Mouse (Mus musculus): ENCODE data around the gene Aldh3a2.

The Aldh3a2 gene

GRCm38 (mm10) chr11:61271612-61272011, 4.3 kb upstream of the Aldh3a2 start:
- DNase-seq, result no peak

GRCm38 (mm10) chr11:61270406-61270805, 3.1 kb upstream of the Aldh3a2 start:
- DNase-seq, result no peak

- no peak for DNase-seq
These were observed 1.5 kb upstream of the Aldh3a2 start for GRCm38 (mm10) chr11:61268626-61269349.

- no peak for DNase-seq
These were observed 3.4 kb downstream of the Aldh3a2 start for GRCm38 (mm10) chr11:61263841-61264240.

- DNase-seq, result no peak
These were observed 4.7 kb downstream of the Aldh3a2 start for GRCm38 (mm10) chr11:61262516-61262915.

GRCm38 (mm10) chr11:61259106-61259505, 8.2 kb downstream of the Aldh3a2 start:
- DNase-seq, result no peak

GRCm38 (mm10) chr11:61252807-61253206, 14.5 kb downstream of the Aldh3a2 start:
- no peak for DNase-seq

- no peak for DNase-seq
These were observed 15.5 kb downstream of the Aldh3a2 start for GRCm38 (mm10) chr11:61251741-61252140.

GRCm38 (mm10) chr11:61244406-61244805, 22.9 kb downstream of the Aldh3a2 start:
- DNase-seq, result no peak

GRCm38 (mm10) chr11:61236015-61236414, 31.2 kb downstream of the Aldh3a2 start:
- DNase-seq, result no peak

GRCm38 (mm10) chr11:61234174-61234573, 33.1 kb downstream of the Aldh3a2 start:
- no peak for DNase-seq

- peak; percentile 68 for DNase-seq
These were observed 35.9 kb downstream of the Aldh3a2 start for GRCm38 (mm10) chr11:61231329-61231728.

GRCm38 (mm10) chr11:61228406-61228805, 38.9 kb downstream of the Aldh3a2 start:
- DNase-seq, result no peak

GRCm38 (mm10) chr11:61227816-61228215, 39.4 kb downstream of the Aldh3a2 start:
- DNase-seq, result no peak

GRCm38 (mm10) chr11:61225941-61226412, 41.3 kb downstream of the Aldh3a2 start:
- no peak for DNase-seq

GRCm38 (mm10) chr11:61225511-61225910, 41.8 kb downstream of the Aldh3a2 start:
- no peak for DNase-seq

GRCm38 (mm10) chr11:61224907-61225306, 42.4 kb downstream of the Aldh3a2 start:
- no peak for DNase-seq

- DNase-seq, result no peak
These were observed 43.0 kb downstream of the Aldh3a2 start for GRCm38 (mm10) chr11:61224234-61224744.

GRCm38 (mm10) chr11:61222971-61223745, 44.1 kb downstream of the Aldh3a2 start:
- no peak for DNase-seq

- DNase-seq, result no peak
These were observed 45.3 kb downstream of the Aldh3a2 start for GRCm38 (mm10) chr11:61222007-61222406.

GRCm38 (mm10) chr11:61220156-61220881, 46.9 kb downstream of the Aldh3a2 start:
- no peak for DNase-seq

GRCm38 (mm10) chr11:61215936-61216335, 51.3 kb downstream of the Aldh3a2 start:
- no peak for DNase-seq

- DNase-seq, result peak; percentile 53
These were observed 55.2 kb downstream of the Aldh3a2 start for GRCm38 (mm10) chr11:61212102-61212501.

All from thymus, postnatal 14 days (tissue).